Mouse (Mus musculus) ES-Bruce4 (cell line): ENCODE measurements around the gene Gm28230.

Experiments
- CTCF ChIP-seq: IDR thresholded peaks from one replicate; pipeline ENCODE4 v1.8.1; 2011; ENCODE audit warnings: low read depth, low read length
- EP300 ChIP-seq: IDR thresholded peaks from 2 replicates; pipeline ENCODE4 v1.6.1; 2011; ENCODE audit warnings: low read depth, low read length; ENCODE audit not compliant: insufficient read depth
- POLR2A ChIP-seq: IDR thresholded peaks from one replicate; pipeline ENCODE4 v1.8.1; 2011; ENCODE audit warnings: low read length; ENCODE audit not compliant: insufficient read depth

- TF ChIP-seq POLR2A: no peak
- no peak for TF ChIP-seq CTCF
- TF ChIP-seq EP300: no peak
Observed at GRCm38 (mm10) chr2:74686988-74687697, 39.4 kb upstream of the Gm28230 start.
